Mouse (Mus musculus) ES-E14 (cell line): Measurements from ENCODE around the gene L3mbtl1. TPM values are rescaled to one million over a fixed set of nuclear protein-coding genes. Genes with fewer than 3 reads are reported as not detected.
A peak's percentile ranks its signal among the peaks of the same experiment; 100 is the strongest.

ENCODE experiments used
- DNase-seq: peaks from one replicate; pipeline ENCODE4 v3.0.0-alpha.2; 2013; ENCODE audit warnings: low read depth, low spot score
- H3K27ac ChIP-seq: 2 replicates; pipeline ENCODE4 v1.5.1; 2012; ENCODE audit warnings: low read depth, mild to moderate bottlenecking, low read length, moderate library complexity, mixed read lengths; ENCODE audit not compliant: poor library complexity, insufficient read depth, severe bottlenecking
- H3K36me3 ChIP-seq: 2 replicates; pipeline ENCODE4 v1.6.1; 2012; ENCODE audit warnings: mild to moderate bottlenecking, low read length, moderate library complexity, mixed read lengths; ENCODE audit not compliant: control insufficient read depth, poor library complexity, insufficient read depth, severe bottlenecking
- H3K4me1 ChIP-seq, 2 experiments: fragments of 150-350 bp in 1 of 2; sonication (generic) in 1 of 2; 2 replicates each; pipeline ENCODE4 v1.6.1; 2012; ENCODE audit warnings: low read length in 2 of 2, mild to moderate bottlenecking in 1 of 2, mixed read lengths in 1 of 2; ENCODE audit not compliant: control insufficient read depth in 2 of 2, insufficient read depth in 2 of 2, poor library complexity in 1 of 2
- H3K4me3 ChIP-seq, 2 experiments: fragments of 150-350 bp in 1 of 2; sonication (generic) in 1 of 2; 2 replicates each; pipeline ENCODE4 v1.5.1; 2012; ENCODE audit warnings: low read length in 2 of 2, low read depth in 1 of 2, mild to moderate bottlenecking in 1 of 2, mixed read lengths in 1 of 2; ENCODE audit not compliant: insufficient read depth in 1 of 2, poor library complexity in 1 of 2, severe bottlenecking in 1 of 2
- H3K9ac ChIP-seq: 2 replicates; pipeline ENCODE4 v1.6.1; 2012; ENCODE audit warnings: low read depth, mild to moderate bottlenecking, low read length, mixed read lengths; ENCODE audit not compliant: poor library complexity, insufficient read depth, severe bottlenecking
- H3K9me3 ChIP-seq: fragments of 150-350 bp; sonication (generic); 2 replicates; pipeline ENCODE4 v1.6.1; 2012; ENCODE audit warnings: low read depth, mild to moderate bottlenecking, low read length; ENCODE audit not compliant: control insufficient read depth, insufficient read depth
- CHD2 ChIP-seq: IDR thresholded peaks from 2 replicates; pipeline ENCODE4 v1.6.1; 2014; ENCODE audit warnings: mild to moderate bottlenecking, low read depth, low read length, inconsistent platforms
- HCFC1 ChIP-seq: IDR thresholded peaks from 2 replicates; pipeline ENCODE4 v1.6.1; 2012; ENCODE audit warnings: low read length, inconsistent platforms, borderline replicate concordance; ENCODE audit not compliant: insufficient read depth
- MAFK ChIP-seq: IDR thresholded peaks from 2 replicates; pipeline ENCODE4 v1.6.1; 2014; ENCODE audit warnings: mild to moderate bottlenecking, low read depth, low read length, inconsistent platforms; ENCODE audit not compliant: insufficient read depth
- ZC3H11A ChIP-seq: IDR thresholded peaks from 2 replicates; pipeline ENCODE4 v1.6.1; 2012; ENCODE audit warnings: low read depth, mild to moderate bottlenecking, inconsistent platforms, low read length, borderline replicate concordance
- ZNF384 ChIP-seq: IDR thresholded peaks from 2 replicates; pipeline ENCODE4 v1.6.1; 2012; ENCODE audit warnings: low read depth, low read length, inconsistent platforms
- in situ Hi-C, 2 experiments: fragments of 600-800 bp; cut with MboI; formaldehyde crosslinking; loops; one replicate each; pipeline ENCODE4 v1.15.1; 2025; ENCODE audit warnings: low sequenced_read_pairs in 2 of 2, inconsistent platforms in 1 of 2; ENCODE audit not compliant: unreplicated experiment in 2 of 2
- total RNA-seq: library from RNA; depleted of rRNA; stranded (reverse); fragments of 300-350 nt; gene quantifications from 2 replicates; pipeline ENCODE4 v1.2.3, GENCODE M21; 2012

Gene L3mbtl1
- total RNA-seq, 1 experiment: 1.1 TPM

DNA sequence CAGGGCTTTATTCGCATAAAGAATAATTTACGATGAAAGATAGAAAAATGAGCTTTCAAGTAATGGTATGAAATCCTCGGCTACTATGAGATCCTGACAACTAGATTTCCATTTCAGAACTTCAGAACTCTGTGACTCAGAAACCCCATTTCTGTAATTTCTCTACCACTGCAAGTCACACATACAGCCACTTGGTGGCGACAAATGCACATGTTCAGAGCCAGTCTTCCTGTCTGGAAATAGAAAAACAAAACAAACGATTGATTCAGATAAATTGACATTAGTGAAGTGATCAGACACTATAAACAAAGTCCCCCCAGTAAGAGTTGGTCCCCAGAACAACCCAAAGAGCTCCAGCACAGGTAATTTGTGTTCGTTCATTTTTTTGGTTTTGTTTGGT is 21.1 kb upstream of the L3mbtl1 start:
- Histone ChIP-seq H3K4me1 (peaks cover 0 to 4% of the 10 kb centered on the region in 2 experiments; a peak in 1 of 4 replicates), H3K4me3 (no peak overlapping the region), H3K9ac (no peak overlapping the region), H3K27ac (no peak overlapping the region), H3K36me3 (no peaks in the 10 kb centered on the region), H3K9me3 (no peaks in the 10 kb centered on the region)
- no peak for DNase-seq
- TF ChIP-seq MAFK: no peak
- peak; percentile 85 for TF ChIP-seq ZC3H11A
- in situ Hi-C loops: loop anchor here in 1 of 2 experiments (10.0 kb wide), 1 partner anchor 413 kb away; no protein-coding TSS in a partner anchor

DNA sequence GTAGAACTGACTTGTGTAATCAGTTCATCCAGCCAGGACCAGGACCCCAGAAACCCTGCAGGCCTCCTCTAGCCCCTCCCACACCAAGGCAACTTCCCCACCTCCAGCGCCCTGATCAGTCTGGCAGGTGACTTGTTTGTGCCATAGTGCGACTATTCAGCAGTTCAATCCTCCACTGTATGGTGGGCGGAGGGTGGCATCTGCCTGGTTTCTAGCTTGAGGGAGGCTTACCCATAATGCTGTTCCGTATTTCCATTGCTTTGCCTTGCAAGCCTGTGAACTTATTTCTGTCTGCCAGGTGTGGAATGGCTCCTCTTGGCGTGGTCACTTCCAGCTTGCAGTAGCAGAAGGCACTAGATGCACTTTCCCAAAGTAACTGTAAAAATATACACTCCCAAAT is 20.4 kb upstream of the L3mbtl1 start:
- no peak overlapping the region for H3K27ac ChIP-seq
- TF ChIP-seq ZNF384 (no peak), CHD2 (no peak), ZC3H11A (no peak), HCFC1 (no peak), MAFK (no peak)
- no peaks in the 10 kb centered on the region for H3K36me3 ChIP-seq
- in situ Hi-C loops: loop anchor here in 1 of 2 experiments (10.0 kb wide), 1 partner anchor 412 kb away; no protein-coding TSS in a partner anchor
- H3K4me3 ChIP-seq: peak overlapping the region; percentile 4 to 8; a peak in 1 of 4 replicates
- H3K4me1 ChIP-seq: peaks cover 0 to 6% of the 10 kb centered on the region in 2 experiments; a peak in 2 of 4 replicates
- no peak for DNase-seq
- H3K9me3 ChIP-seq: no peaks in the 10 kb centered on the region
- H3K9ac ChIP-seq: no peak overlapping the region

DNA sequence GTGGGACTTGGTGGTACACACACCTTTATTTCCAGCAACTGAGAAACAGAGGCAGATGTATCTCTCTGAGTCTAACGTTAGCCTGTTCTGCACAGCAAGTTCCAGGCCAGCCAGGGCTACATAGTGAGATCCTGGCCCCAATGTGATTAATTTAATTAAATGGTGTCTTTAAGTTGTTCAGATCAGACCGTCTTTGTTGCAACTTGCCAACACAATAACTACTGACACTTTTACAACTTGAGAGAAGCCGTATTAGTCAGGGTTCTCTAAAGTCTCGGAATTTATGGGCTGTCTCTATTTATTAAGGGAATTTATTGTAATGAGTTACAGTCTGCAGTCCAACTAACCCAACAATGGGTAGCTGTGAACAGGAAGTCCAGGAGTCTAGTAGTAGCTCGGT is 19.1 kb upstream of the L3mbtl1 start:
- H3K27ac ChIP-seq: no peak overlapping the region
- in situ Hi-C loops: loop anchor here in 1 of 2 experiments (10.0 kb wide), 1 partner anchor 411 kb away; no protein-coding TSS in a partner anchor
- H3K4me1 ChIP-seq: peaks cover 0 to 8% of the 10 kb centered on the region in 2 experiments; a peak in 2 of 4 replicates
- H3K36me3 ChIP-seq: no peaks in the 10 kb centered on the region
- no peak overlapping the region for H3K9ac ChIP-seq
- H3K9me3 ChIP-seq: no peaks in the 10 kb centered on the region
- no peak overlapping the region for H3K4me3 ChIP-seq
- no peak for DNase-seq
- TF ChIP-seq ZNF384 (no peak), CHD2 (no peak), MAFK (no peak), HCFC1 (no peak), ZC3H11A (no peak)

DNA sequence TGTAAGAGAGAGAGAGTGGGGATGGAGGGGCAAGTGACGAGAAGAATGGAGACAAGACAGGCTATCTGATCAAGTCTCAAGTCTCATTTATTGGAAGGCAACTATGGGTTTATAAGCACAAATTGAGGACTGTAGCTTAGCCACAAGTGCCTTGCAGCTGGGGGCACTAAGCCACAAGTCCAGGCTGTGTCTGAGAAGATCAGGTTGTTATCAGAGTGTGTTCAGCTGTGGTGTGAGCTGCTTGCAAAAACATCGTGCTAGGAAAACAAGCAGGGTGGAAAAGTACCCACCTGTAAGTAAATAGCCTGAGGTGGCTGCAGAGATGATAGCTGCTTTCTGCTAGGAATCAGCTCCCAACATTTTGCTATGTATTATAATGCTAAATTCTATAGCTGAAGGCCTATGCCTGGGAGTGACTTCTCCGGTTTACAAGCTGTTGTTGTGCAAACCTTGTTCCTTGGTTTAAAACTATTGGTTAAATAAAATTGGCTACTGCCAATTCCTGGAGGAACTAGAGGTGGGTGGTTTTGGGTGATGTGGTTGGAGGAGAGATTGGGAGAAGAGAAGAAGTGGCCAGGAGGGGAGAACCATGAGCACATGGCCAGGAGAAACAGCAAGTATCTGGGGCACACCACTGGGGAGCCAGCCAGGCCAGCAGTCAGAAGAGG is 15.2 kb upstream of the L3mbtl1 start:
- in situ Hi-C loops: loop anchor here in 1 of 2 experiments (10.0 kb wide), 1 partner anchor 407 kb away; no protein-coding TSS in a partner anchor
- H3K4me3 ChIP-seq: 0 out of 4 replicates have a peak overlapping the region, but pooled peaks of 1 of the 2 experiments have one; percentile 32
- peaks cover 3% of the 10 kb centered on the region for H3K36me3 ChIP-seq
- no peak for DNase-seq
- peak overlapping the region; percentile 56; the same call in 1 of the 2 replicates for H3K27ac ChIP-seq
- H3K9ac ChIP-seq: peak overlapping the region; percentile 50; the same call in 1 of the 2 replicates
- no peaks in the 10 kb centered on the region for H3K9me3 ChIP-seq
- peaks cover 0 to 14% of the 10 kb centered on the region in 2 experiments; a peak in 2 of 4 replicates for H3K4me1 ChIP-seq
- TF ChIP-seq MAFK (no peak), HCFC1 (no peak)
